Mouse (Mus musculus): ENCODE data around the gene Vamp8. TPM values are rescaled to one million over a fixed set of nuclear protein-coding genes. Genes with fewer than 3 reads are reported as not detected.

Gene Vamp8
- polyA plus RNA-seq, 1 experiment from 2014 or later, result 189 TPM

DNA sequence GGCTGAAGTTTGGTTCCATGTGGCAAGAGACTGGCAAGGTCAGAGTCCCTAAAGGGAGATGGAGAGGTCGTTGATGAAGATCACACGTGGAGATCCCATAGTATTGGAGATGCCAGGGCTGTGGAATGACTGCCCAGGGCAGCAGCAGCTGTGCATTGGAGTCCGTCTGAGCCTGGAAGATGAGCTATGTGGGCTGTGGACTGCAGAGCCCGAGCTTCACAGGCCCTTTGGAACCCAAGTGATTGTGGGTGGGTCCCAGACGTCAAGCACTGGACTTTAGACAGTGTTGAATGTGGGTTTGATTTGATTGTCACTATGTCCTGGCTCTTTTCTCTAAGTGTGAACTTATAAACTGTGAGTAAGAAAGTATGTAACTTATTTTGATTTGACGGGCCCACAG lies 25.5 kb downstream of the Vamp8 start:
- no peaks in the 10 kb centered on the region for H3K27me3 ChIP-seq
- CTCF ChIA-PET, result interaction anchor here (1.1 to 2.3 kb wide), 7 partner anchors 9 to 88 kb away, joined by 4 to 10 read pairs (median 5); partner anchors contain the start of genes Tmem150a and Vamp8
- DNase-seq (ENCODE audit: low read depth, low spot score) (no peak), ATAC-seq (no peak)
- in situ Hi-C loops (cut with MboI; ENCODE audit: low pct_unique_long_range_greater_than_20kb), result no loop called here
- TF ChIP-seq CTCF (IDR thresholded peaks at IDR 0.05), result no peak
- POLR2A ChIA-PET, result interaction anchor here (1.6 kb wide), 1 partner anchor 33 kb away, joined by 4 read pairs; no protein-coding TSS in a partner anchor

DNA sequence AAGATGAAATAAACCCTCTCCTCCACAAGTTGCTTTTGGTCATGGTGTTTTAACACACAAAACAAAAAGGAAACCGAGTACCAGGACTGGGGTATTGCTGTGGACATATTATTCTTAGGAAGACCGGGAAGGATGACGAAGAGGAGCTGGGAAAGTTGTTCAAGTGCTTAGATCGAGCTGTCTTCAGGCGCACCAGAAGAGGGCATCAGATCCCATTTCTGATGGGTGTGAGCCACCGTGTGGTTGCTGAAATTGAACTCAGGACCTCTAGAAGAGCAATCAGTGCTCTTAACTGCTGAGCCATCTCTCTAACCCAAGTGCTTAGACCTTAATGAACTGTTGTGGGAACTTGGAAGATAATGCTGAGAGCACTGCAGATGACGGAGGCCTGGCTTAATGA lies 26.5 kb downstream of the Vamp8 start:
- in situ Hi-C loops (cut with MboI; ENCODE audit: low pct_unique_long_range_greater_than_20kb), result no loop called here
- H3K27me3 ChIP-seq, result no peaks in the 10 kb centered on the region
- ChIA-PET CTCF (interaction anchor here (0.8 to 2.3 kb wide), 10 partner anchors 8 to 87 kb away, joined by 3 to 10 read pairs (median 4); partner anchors contain the start of genes Tmem150a and Vamp8), POLR2A (interaction anchor here (0.8 to 1.6 kb wide), 2 partner anchors 26 to 34 kb away, joined by 3 to 4 read pairs; partner anchors contain the start of gene Vamp8)
- no peak for ATAC-seq
- TF ChIP-seq CTCF (IDR thresholded peaks at IDR 0.05), result no peak
- no peak for DNase-seq (ENCODE audit: low read depth, low spot score)

DNA sequence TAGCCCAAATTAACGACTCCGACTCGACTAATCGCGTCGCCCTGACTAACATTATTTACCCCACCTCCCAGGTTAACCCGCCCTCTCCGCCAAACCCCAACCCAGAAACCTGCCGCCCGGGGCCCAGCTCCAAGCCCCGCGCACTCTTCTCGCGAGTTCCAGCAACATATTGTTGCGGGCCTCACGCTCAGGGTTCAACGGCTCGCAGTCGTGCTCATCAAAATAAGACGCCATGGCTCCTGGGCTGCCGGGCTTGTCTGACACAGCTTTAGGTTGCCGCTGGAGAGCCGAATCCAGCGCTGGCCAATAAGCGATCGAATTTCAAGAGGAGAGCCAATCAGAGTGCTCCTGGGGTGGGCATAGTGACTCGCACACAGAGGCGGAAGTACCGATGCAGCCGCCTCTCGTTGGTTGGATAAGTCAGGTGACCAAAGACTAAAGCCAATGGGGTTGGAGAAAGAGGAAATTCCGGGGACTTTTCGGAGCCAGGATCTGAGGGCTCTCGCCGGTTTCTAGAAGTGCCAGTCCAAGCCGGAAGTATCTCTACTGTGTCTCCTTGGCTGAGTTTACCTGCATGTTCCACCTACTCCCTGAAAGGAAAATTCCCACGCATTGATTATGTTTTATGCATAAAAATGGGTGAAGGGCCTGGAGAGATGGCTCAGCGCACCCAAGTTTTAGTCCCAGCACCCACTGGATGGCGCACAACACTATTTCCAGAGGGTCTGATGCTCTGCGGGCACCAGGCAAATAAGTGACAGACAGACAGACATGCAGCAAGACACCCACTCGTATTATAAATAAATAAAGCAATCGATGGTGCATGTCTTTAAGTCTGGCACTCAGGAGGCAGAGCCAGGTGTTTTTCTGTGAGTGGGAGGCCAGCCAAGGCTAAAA lies 28.1 kb downstream of the Vamp8 start:
- CTCF ChIA-PET, result interaction anchor here (0.7 to 1.2 kb wide), 2 partner anchors 17 to 48 kb away, joined by 3 read pairs; partner anchors contain the start of gene Usp39
- in situ Hi-C loops (cut with MboI; ENCODE audit: low pct_unique_long_range_greater_than_20kb), result no loop called here
- ATAC-seq (peak; percentile 98), DNase-seq (ENCODE audit: low read depth, low spot score) (peak; percentile 94)
- POLR2A ChIA-PET, result interaction anchor here (0.9 kb wide), 1 partner anchor 17 kb away, joined by 3 read pairs; the partner anchor contains the start of gene Vamp5
- no peak for TF ChIP-seq CTCF (IDR thresholded peaks at IDR 0.05)
- H3K27me3 ChIP-seq, result no peaks in the 10 kb centered on the region

- ChIA-PET POLR2A (interaction anchor here (0.9 kb wide), 1 partner anchor 19 kb away, joined by 3 read pairs; the partner anchor contains the start of gene Vamp5), CTCF (interaction anchor here (1.2 kb wide), 1 partner anchor 49 kb away, joined by 3 read pairs; no protein-coding TSS in a partner anchor)
- ATAC-seq (no peak), DNase-seq (ENCODE audit: low read depth, low spot score) (no peak)
- in situ Hi-C loops (cut with MboI; ENCODE audit: low pct_unique_long_range_greater_than_20kb), result no loop called here
- TF ChIP-seq CTCF (IDR thresholded peaks at IDR 0.05), result no peak
- no peaks in the 10 kb centered on the region for H3K27me3 ChIP-seq
Measured at GRCm38 (mm10) chr6:72361121-72361551, 29.4 kb downstream of the Vamp8 start.

DNA sequence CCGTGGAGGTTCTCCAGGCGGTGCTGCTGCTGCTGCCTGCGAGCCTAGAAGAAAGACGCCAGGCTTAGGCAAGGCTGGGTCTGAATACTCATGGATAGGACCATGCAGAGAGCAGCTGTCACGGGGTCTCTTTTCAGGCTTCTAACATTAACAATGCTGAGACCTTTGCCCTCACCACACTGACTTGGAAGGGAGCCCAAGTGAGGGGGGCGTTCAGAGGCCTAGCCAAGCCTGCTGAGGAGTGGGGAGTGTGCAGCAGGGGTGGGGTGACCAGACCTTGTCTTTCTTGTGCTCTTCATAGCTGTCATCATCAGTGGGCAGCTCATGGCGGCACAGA lies 29.9 kb downstream of the Vamp8 start:
- CTCF ChIA-PET, result no interaction called here
- ATAC-seq (no peak), DNase-seq (ENCODE audit: low read depth, low spot score) (no peak)
- POLR2A ChIA-PET, result no interaction called here
- H3K27me3 ChIP-seq, result no peaks in the 10 kb centered on the region
- no peak for TF ChIP-seq CTCF (IDR thresholded peaks at IDR 0.05)
- in situ Hi-C loops (cut with MboI; ENCODE audit: low pct_unique_long_range_greater_than_20kb), result no loop called here

DNA sequence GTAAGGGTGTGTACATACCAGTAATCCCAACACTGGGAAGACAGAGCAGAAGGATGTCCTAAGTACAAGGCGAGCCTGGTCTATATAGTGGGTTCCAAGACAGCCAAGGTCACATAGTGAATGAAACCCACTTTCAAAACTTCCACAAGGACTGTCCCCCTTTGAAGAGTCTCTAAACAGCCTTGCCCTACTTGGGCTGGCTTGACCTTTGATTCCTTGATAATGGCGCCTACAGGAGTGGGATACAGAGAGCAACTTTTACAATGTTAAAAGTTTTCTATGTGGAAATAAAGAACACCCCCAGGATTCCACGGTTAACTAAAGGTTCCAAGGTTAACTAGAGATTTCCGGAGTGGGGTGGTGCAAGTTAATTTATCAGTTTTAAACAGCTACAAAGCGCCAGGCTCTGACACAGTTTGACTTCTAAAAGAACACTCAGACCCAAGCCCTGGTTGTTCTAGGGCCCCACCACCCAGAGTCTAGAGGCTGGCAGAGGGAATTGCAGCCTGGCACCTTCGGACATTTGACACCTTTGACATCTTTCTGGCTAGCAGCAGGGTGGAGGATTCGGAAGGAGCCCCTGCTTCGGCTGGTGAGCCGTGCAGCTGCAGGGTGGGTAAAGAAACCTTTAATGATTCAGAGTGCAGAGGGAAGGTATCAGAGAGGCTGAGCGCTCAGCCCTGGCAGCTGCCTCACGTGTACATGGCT lies 30.5 kb downstream of the Vamp8 start:
- ATAC-seq, result no peak
- in situ Hi-C loops (cut with MboI; ENCODE audit: low pct_unique_long_range_greater_than_20kb), result no loop called here
- CTCF ChIA-PET, result no interaction called here
- POLR2A ChIA-PET, result no interaction called here
- no peaks in the 10 kb centered on the region for H3K27me3 ChIP-seq
- no peak for TF ChIP-seq CTCF (IDR thresholded peaks at IDR 0.05)
- DNase-seq (ENCODE audit: low read depth, low spot score), result no peak

- in situ Hi-C loops (cut with MboI; ENCODE audit: low pct_unique_long_range_greater_than_20kb), result no loop called here
- no peak for DNase-seq (ENCODE audit: low read depth, low spot score)
- CTCF ChIA-PET, result no interaction called here
- no peak for TF ChIP-seq CTCF (IDR thresholded peaks at IDR 0.05)
- POLR2A ChIA-PET, result no interaction called here
- ATAC-seq, result no peak
- H3K27me3 ChIP-seq, result no peaks in the 10 kb centered on the region
Measured at GRCm38 (mm10) chr6:72359343-72359742, 31.2 kb downstream of the Vamp8 start.

DNA sequence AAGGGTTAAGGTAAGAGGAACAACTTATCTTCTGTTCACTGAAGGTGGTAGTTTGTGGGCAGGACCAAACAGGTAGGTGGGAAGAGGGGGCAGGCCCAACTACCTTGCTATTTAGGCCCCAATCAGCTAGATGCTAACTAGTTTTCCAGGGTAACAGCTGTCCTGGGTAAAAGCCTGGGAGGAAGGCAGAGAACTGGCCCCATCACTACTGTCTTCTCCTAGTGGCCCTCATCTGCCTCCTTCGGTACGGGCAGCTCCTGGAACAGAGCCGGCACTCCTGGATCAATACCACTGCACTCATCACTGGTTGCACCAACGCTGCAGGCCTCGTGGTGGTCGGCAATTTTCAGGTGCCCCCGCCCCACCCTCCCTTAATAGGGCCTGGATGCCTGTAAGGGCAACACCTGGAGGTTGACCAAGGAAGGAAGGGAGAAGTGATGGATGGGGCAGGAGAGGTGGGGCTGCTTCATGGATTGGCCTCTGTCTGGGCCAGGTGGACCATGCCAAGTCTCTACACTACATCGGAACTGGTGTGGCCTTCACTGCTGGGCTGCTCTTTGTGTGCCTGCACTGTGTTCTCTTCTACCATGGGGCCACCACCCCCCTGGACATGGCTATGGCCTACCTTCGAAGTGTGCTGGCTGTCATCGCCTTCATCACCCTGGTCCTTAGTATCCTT lies 32.3 kb downstream of the Vamp8 start:
- no peak for ATAC-seq
- H3K27me3 ChIP-seq, result no peaks in the 10 kb centered on the region
- ChIA-PET CTCF (interaction anchor here (1.4 kb wide), 1 partner anchor 49 kb away, joined by 5 read pairs; no protein-coding TSS in a partner anchor), POLR2A (no interaction called here)
- in situ Hi-C loops (cut with MboI; ENCODE audit: low pct_unique_long_range_greater_than_20kb), result no loop called here
- no peak for TF ChIP-seq CTCF (IDR thresholded peaks at IDR 0.05)
- DNase-seq (ENCODE audit: low read depth, low spot score), result no peak

DNA sequence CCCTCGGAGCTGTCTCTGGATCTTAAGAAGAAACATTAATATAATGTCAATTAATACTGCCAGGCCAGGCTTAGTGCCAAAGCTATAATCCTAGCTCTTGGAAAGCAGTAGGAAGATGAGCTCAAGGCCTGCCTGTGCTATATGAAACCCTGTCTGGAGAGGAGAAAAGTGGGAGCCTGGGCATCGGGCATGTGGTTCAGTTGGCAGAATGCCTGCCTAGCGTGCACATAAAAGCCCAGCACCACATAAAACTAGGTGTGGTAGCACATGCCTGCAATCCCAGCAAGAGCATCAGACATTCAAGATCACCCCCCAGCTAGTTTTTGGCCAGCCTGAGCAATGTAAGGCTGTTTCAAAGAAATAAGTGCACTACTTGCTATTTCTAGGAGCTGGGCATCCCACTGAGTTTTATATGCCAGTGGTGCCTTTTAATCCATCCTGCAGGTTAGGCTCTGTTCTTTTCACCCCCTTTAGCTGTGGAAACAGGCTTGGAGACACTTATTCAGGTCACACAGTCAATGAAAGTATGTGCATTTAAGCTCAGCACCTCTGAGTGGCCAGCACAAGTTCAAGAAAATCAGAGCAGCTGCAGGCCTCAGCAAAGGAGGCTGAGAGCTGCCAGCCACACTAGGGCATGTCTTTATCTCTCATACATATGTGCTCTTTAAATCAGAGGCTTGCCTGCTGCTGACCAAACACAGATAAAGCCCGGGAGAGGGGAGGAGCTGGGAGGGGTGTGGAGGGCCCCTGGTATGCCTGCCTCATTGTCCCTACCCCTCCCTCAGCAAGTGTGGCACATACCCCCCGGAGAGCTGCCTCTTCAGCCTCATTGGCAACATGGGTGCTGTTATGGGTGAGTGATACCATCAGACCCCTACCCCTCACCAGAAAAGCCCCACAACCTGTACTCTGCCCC lies 33.1 kb downstream of the Vamp8 start:
- H3K27me3 ChIP-seq, result no peaks in the 10 kb centered on the region
- POLR2A ChIA-PET, result interaction anchor here (0.6 to 3.0 kb wide), 2 partner anchors 12 to 203 kb away, joined by 4 to 8 read pairs; partner anchors contain the start of gene Usp39
- ATAC-seq, result no peak
- no peak for DNase-seq (ENCODE audit: low read depth, low spot score)
- CTCF ChIA-PET, result interaction anchor here (1.2 to 3.5 kb wide), 4 partner anchors 10 to 50 kb away, joined by 3 to 10 read pairs (median 4); partner anchors contain the start of genes 0610030E20Rik and Vamp8
- no peak for TF ChIP-seq CTCF (IDR thresholded peaks at IDR 0.05)
- in situ Hi-C loops (cut with MboI; ENCODE audit: low pct_unique_long_range_greater_than_20kb), result no loop called here

Data from Patski (cell line).